Mouse (Mus musculus): ENCODE measurements at regions not wholly inside any gene's neighbourhood (a gene's known extent, or its start where the extent isn't known, plus 50 kb on each side); places are given as distances from the start of the nearest gene placed in this dataset.
"Not testable (repeated sequence)": the region's sequence is repeated elsewhere in the genome, so short reads cannot be mapped to it uniquely, and the experiment has no call there.

- not testable (repeated sequence) for H3K9ac ChIP-seq (ENCODE audit: low read depth, low read length); H3K4me2 ChIP-seq (replicated peaks; ENCODE audit: low read depth, low read length); H3K9me3 ChIP-seq (ENCODE audit: control insufficient read depth, low read length); H3K27ac ChIP-seq (ENCODE audit: low read depth, low read length); H3K36me3 ChIP-seq (ENCODE audit: control insufficient read depth, insufficient read depth, low read length); H3K4me3 ChIP-seq (ENCODE audit: low read depth, low read length); H3K4me1 ChIP-seq (replicated peaks; ENCODE audit: control insufficient read depth, insufficient read depth, low read length); ATAC-seq (ENCODE audit: low FRiP score); DNase-seq (ENCODE audit: low spot score); H3K27me3 ChIP-seq (ENCODE audit: control insufficient read depth, insufficient read depth, low read length)
- WGBS: 33% methylated on average over 1 of the region's 1 CpGs
Observed at GRCm38 (mm10) chr13:26113723-26114122, 656.2 kb downstream of the Hdgfl1 start.

GRCm38 (mm10) chr13:26112579-26112978 is 657.4 kb downstream of the Hdgfl1 start:
- Histone ChIP-seq H3K4me3 (ENCODE audit: low read depth, low read length) (no peak overlapping the region), H3K27me3 (ENCODE audit: control insufficient read depth, insufficient read depth, low read length) (no peaks in the 10 kb centered on the region), H3K36me3 (ENCODE audit: control insufficient read depth, insufficient read depth, low read length) (no peaks in the 10 kb centered on the region), H3K4me1 (replicated peaks; ENCODE audit: control insufficient read depth, insufficient read depth, low read length) (no peaks in the 10 kb centered on the region), H3K9me3 (ENCODE audit: control insufficient read depth, low read length) (no peaks in the 10 kb centered on the region), H3K27ac (ENCODE audit: low read depth, low read length) (no peak overlapping the region), H3K4me2 (replicated peaks; ENCODE audit: low read depth, low read length) (no peak overlapping the region), H3K9ac (ENCODE audit: low read depth, low read length) (no peak overlapping the region)
- ATAC-seq (ENCODE audit: low FRiP score) (no peak), DNase-seq (ENCODE audit: low spot score) (no peak)

GRCm38 (mm10) chr13:26109013-26109412 is 661.0 kb downstream of the Hdgfl1 start:
- H3K36me3 ChIP-seq (ENCODE audit: control insufficient read depth, insufficient read depth, low read length): no peaks in the 10 kb centered on the region
- H3K27ac ChIP-seq (ENCODE audit: low read depth, low read length): no peak overlapping the region
- WGBS: 96% methylated on average over 2 of the region's 2 CpGs
- DNase-seq (ENCODE audit: low spot score) (no peak), ATAC-seq (ENCODE audit: low FRiP score) (no peak)
- H3K27me3 ChIP-seq (ENCODE audit: control insufficient read depth, insufficient read depth, low read length): no peaks in the 10 kb centered on the region
- H3K4me1 ChIP-seq (replicated peaks; ENCODE audit: control insufficient read depth, insufficient read depth, low read length): no peaks in the 10 kb centered on the region
- H3K9me3 ChIP-seq (ENCODE audit: control insufficient read depth, low read length): no peaks in the 10 kb centered on the region
- no peak overlapping the region for H3K4me2 ChIP-seq (replicated peaks; ENCODE audit: low read depth, low read length)
- H3K9ac ChIP-seq (ENCODE audit: low read depth, low read length): no peak overlapping the region
- H3K4me3 ChIP-seq (ENCODE audit: low read depth, low read length): no peak overlapping the region

- no peaks in the 10 kb centered on the region for H3K36me3 ChIP-seq (ENCODE audit: control insufficient read depth, insufficient read depth, low read length)
- DNase-seq (ENCODE audit: low spot score) (no peak), ATAC-seq (ENCODE audit: low FRiP score) (no peak)
- no peak overlapping the region for H3K9ac ChIP-seq (ENCODE audit: low read depth, low read length)
- no peak overlapping the region for H3K4me2 ChIP-seq (replicated peaks; ENCODE audit: low read depth, low read length)
- H3K4me3 ChIP-seq (ENCODE audit: low read depth, low read length): no peak overlapping the region
- no peaks in the 10 kb centered on the region for H3K9me3 ChIP-seq (ENCODE audit: control insufficient read depth, low read length)
- no peak overlapping the region for H3K27ac ChIP-seq (ENCODE audit: low read depth, low read length)
- WGBS: 88% methylated on average over 3 of the region's 3 CpGs
- H3K4me1 ChIP-seq (replicated peaks; ENCODE audit: control insufficient read depth, insufficient read depth, low read length): no peaks in the 10 kb centered on the region
- H3K27me3 ChIP-seq (ENCODE audit: control insufficient read depth, insufficient read depth, low read length): no peaks in the 10 kb centered on the region
Observed at GRCm38 (mm10) chr13:26088727-26089126, 681.2 kb downstream of the Hdgfl1 start.

- Histone ChIP-seq H3K9ac (ENCODE audit: low read depth, low read length) (no peak overlapping the region), H3K4me3 (ENCODE audit: low read depth, low read length) (no peak overlapping the region), H3K27me3 (ENCODE audit: control insufficient read depth, insufficient read depth, low read length) (no peaks in the 10 kb centered on the region), H3K9me3 (ENCODE audit: control insufficient read depth, low read length) (no peaks in the 10 kb centered on the region), H3K4me2 (replicated peaks; ENCODE audit: low read depth, low read length) (no peak overlapping the region), H3K4me1 (replicated peaks; ENCODE audit: control insufficient read depth, insufficient read depth, low read length) (no peaks in the 10 kb centered on the region), H3K36me3 (ENCODE audit: control insufficient read depth, insufficient read depth, low read length) (no peaks in the 10 kb centered on the region), H3K27ac (ENCODE audit: low read depth, low read length) (0 out of 2 replicates have a peak overlapping the region, but pooled peaks have one; percentile 24)
- peak; percentile 53 for ATAC-seq (ENCODE audit: low FRiP score)
- peak; percentile 13 for DNase-seq (ENCODE audit: low spot score)
- WGBS: 71% methylated on average over 2 of the region's 2 CpGs
Observed at GRCm38 (mm10) chr13:26080814-26081213, 689.2 kb downstream of the Hdgfl1 start.

GRCm38 (mm10) chr13:26080302-26080701 is 689.7 kb downstream of the Hdgfl1 start:
- H3K9ac ChIP-seq (ENCODE audit: low read depth, low read length): no peak overlapping the region
- WGBS: 60% methylated on average over 4 of the region's 4 CpGs
- H3K36me3 ChIP-seq (ENCODE audit: control insufficient read depth, insufficient read depth, low read length): no peaks in the 10 kb centered on the region
- H3K4me3 ChIP-seq (ENCODE audit: low read depth, low read length): no peak overlapping the region
- no peaks in the 10 kb centered on the region for H3K27me3 ChIP-seq (ENCODE audit: control insufficient read depth, insufficient read depth, low read length)
- peak; percentile 17 for DNase-seq (ENCODE audit: low spot score)
- no peak overlapping the region for H3K4me2 ChIP-seq (replicated peaks; ENCODE audit: low read depth, low read length)
- no peak for ATAC-seq (ENCODE audit: low FRiP score)
- no peaks in the 10 kb centered on the region for H3K9me3 ChIP-seq (ENCODE audit: control insufficient read depth, low read length)
- no peaks in the 10 kb centered on the region for H3K4me1 ChIP-seq (replicated peaks; ENCODE audit: control insufficient read depth, insufficient read depth, low read length)
- H3K27ac ChIP-seq (ENCODE audit: low read depth, low read length): no peak overlapping the region

- ATAC-seq (ENCODE audit: low FRiP score) (no peak), DNase-seq (ENCODE audit: low spot score) (no peak)
- no peak overlapping the region for H3K27ac ChIP-seq (ENCODE audit: low read depth, low read length)
- no peaks in the 10 kb centered on the region for H3K36me3 ChIP-seq (ENCODE audit: control insufficient read depth, insufficient read depth, low read length)
- H3K9me3 ChIP-seq (ENCODE audit: control insufficient read depth, low read length): no peaks in the 10 kb centered on the region
- H3K4me3 ChIP-seq (ENCODE audit: low read depth, low read length): no peak overlapping the region
- H3K9ac ChIP-seq (ENCODE audit: low read depth, low read length): no peak overlapping the region
- no peak overlapping the region for H3K4me2 ChIP-seq (replicated peaks; ENCODE audit: low read depth, low read length)
- no peaks in the 10 kb centered on the region for H3K4me1 ChIP-seq (replicated peaks; ENCODE audit: control insufficient read depth, insufficient read depth, low read length)
- WGBS: 85% methylated on average over 1 of the region's 1 CpGs
- H3K27me3 ChIP-seq (ENCODE audit: control insufficient read depth, insufficient read depth, low read length): no peaks in the 10 kb centered on the region
Observed at GRCm38 (mm10) chr13:26079362-26079761, 690.6 kb downstream of the Hdgfl1 start.

GRCm38 (mm10) chr13:26061322-26061721 is 708.6 kb downstream of the Hdgfl1 start:
- 32% methylated on average over 2 of the region's 2 CpGs for WGBS

GRCm38 (mm10) chr13:26037699-26038098 is 732.3 kb downstream of the Hdgfl1 start:
- H3K4me1 ChIP-seq (replicated peaks; ENCODE audit: control insufficient read depth, insufficient read depth, low read length): no peaks in the 10 kb centered on the region
- no peaks in the 10 kb centered on the region for H3K27me3 ChIP-seq (ENCODE audit: control insufficient read depth, insufficient read depth, low read length)
- H3K4me2 ChIP-seq (replicated peaks; ENCODE audit: low read depth, low read length): no peak overlapping the region
- no peaks in the 10 kb centered on the region for H3K36me3 ChIP-seq (ENCODE audit: control insufficient read depth, insufficient read depth, low read length)
- DNase-seq (ENCODE audit: low spot score) (no peak), ATAC-seq (ENCODE audit: low FRiP score) (no peak)
- H3K9me3 ChIP-seq (ENCODE audit: control insufficient read depth, low read length): no peaks in the 10 kb centered on the region
- H3K4me3 ChIP-seq (ENCODE audit: low read depth, low read length): no peak overlapping the region
- no peak overlapping the region for H3K27ac ChIP-seq (ENCODE audit: low read depth, low read length)
- no peak overlapping the region for H3K9ac ChIP-seq (ENCODE audit: low read depth, low read length)

More at GRCm38 (mm10) chr13:26061322-26061721, 708.6 kb downstream of the Hdgfl1 start:
- DNase-seq (ENCODE audit: low spot score) (no peak), ATAC-seq (ENCODE audit: low FRiP score) (peak; percentile 68)
- H3K4me2 ChIP-seq (replicated peaks; ENCODE audit: low read depth, low read length): no peak overlapping the region
- H3K27me3 ChIP-seq (ENCODE audit: control insufficient read depth, insufficient read depth, low read length): no peaks in the 10 kb centered on the region
- no peak overlapping the region for H3K9ac ChIP-seq (ENCODE audit: low read depth, low read length)
- no peak overlapping the region for H3K27ac ChIP-seq (ENCODE audit: low read depth, low read length)
- no peaks in the 10 kb centered on the region for H3K9me3 ChIP-seq (ENCODE audit: control insufficient read depth, low read length)
- no peaks in the 10 kb centered on the region for H3K4me1 ChIP-seq (replicated peaks; ENCODE audit: control insufficient read depth, insufficient read depth, low read length)
- no peak overlapping the region for H3K4me3 ChIP-seq (ENCODE audit: low read depth, low read length)
- H3K36me3 ChIP-seq (ENCODE audit: control insufficient read depth, insufficient read depth, low read length): no peaks in the 10 kb centered on the region
